Mouse (Mus musculus) olfactory bulb, adult 2 months (tissue): ENCODE measurements around the gene Lhfp. TPM values are rescaled to one million over a fixed set of nuclear protein-coding genes. Genes with fewer than 3 reads are reported as not detected.
"Not testable (repeated sequence)": the region's sequence is repeated elsewhere in the genome, so short reads cannot be mapped to it uniquely, and the experiment has no call there.

Experiments
- H3K27ac ChIP-seq: fragments of 200-500 bp; 2 replicates; pipeline ENCODE4 v1.5.1; 2012; ENCODE audit warnings: low read depth, low read length; ENCODE audit not compliant: insufficient read depth
- H3K4me1 ChIP-seq: fragments of 200-500 bp; 2 replicates; pipeline ENCODE4 v1.6.1; 2012; ENCODE audit warnings: low read length; ENCODE audit not compliant: control insufficient read depth, insufficient read depth
- H3K4me3 ChIP-seq: fragments of 200-500 bp; 2 replicates; pipeline ENCODE4 v1.5.1; 2012; ENCODE audit warnings: mild to moderate bottlenecking, low read depth, low read length, moderate library complexity; ENCODE audit not compliant: insufficient read depth
- CTCF ChIP-seq: fragments of 200-500 bp; IDR thresholded peaks from 2 replicates; pipeline ENCODE4 v1.5.1; 2012; ENCODE audit warnings: low read depth, mild to moderate bottlenecking, low read length, moderate library complexity; ENCODE audit not compliant: insufficient read depth
- POLR2A ChIP-seq: fragments of 200-500 bp; IDR thresholded peaks from 2 replicates; pipeline ENCODE4 v1.6.1; 2012; ENCODE audit warnings: mild to moderate bottlenecking, low read depth, low read length, moderate library complexity; ENCODE audit not compliant: insufficient read depth
- WGBS: fragments of 180-500 bp; shearing (Covaris S2); methylation state at CpG from one replicate; pipeline ENCODE4 v1.1.7; 2018; 5-methylcytosine and 5-hydroxymethylcytosine counted together
- polyA plus RNA-seq: library from polyadenylated mRNA; stranded (reverse); fragments of >200 nt; gene quantifications from 2 replicates; pipeline ENCODE4 v1.2.4, GENCODE M21; 2012; ENCODE audit warnings: low replicate concordance; ENCODE audit not compliant: missing spikeins, insufficient read depth, insufficient read length

The Lhfp gene
- polyA plus RNA-seq, 1 experiment: not detected

DNA sequence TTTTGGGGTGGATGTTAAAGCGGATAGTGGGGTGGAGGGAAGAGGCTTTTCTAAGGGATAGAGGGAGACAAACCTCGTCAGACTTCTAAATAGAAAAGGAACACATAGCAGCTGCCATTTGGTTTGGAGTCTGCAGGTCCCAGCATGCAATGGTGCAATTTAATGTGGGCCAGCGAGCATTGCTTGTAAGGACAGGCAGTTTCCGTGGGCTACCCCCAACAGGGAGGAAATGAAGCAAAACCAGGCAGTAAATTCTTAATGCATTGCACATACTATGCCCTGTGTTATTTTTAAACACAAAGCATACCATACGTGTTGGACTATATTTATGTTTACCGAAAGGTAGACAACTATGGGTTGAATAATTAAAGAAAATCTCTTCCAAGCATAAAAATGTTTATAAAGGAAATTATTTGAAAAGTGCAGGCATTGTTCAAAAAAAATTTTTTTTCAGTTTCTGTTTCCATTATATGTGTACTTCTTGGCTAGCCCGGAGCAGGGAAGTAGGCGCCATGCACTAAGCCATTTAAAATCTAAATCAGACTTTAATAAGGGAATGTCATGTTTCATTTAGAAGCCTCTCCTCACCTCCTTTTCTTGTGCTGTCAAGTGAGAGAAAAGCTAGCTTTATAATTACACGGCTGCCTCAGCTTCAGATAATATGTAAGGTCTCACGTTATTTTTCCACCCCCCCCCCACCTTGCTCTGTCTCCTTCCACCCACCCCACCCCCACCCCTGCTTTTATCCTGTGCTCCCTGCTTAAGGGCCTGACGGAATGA is 67.5 kb downstream of the Lhfp start:
- no peak overlapping the region for H3K27ac ChIP-seq
- 65% methylated on average over 11 of the region's 11 CpGs for WGBS
- TF ChIP-seq POLR2A (no peak), CTCF (no peak)
- no peak overlapping the region for H3K4me3 ChIP-seq
- no peaks in the 10 kb centered on the region for H3K4me1 ChIP-seq

GRCm38 (mm10) chr3:53109879-53110278 is 68.6 kb downstream of the Lhfp start:
- H3K4me1 ChIP-seq: no peaks in the 10 kb centered on the region
- no peak overlapping the region for H3K27ac ChIP-seq
- TF ChIP-seq CTCF (no peak), POLR2A (no peak)
- 51% methylated on average over 3 of the region's 3 CpGs for WGBS
- no peak overlapping the region for H3K4me3 ChIP-seq

- H3K27ac ChIP-seq: no peak overlapping the region
- WGBS: 93% methylated on average over 7 of the region's 7 CpGs
- H3K4me1 ChIP-seq: no peaks in the 10 kb centered on the region
- no peak for TF ChIP-seq POLR2A
- TF ChIP-seq CTCF: no peak
- H3K4me3 ChIP-seq: no peak overlapping the region
Observed at GRCm38 (mm10) chr3:53112048-53112447, 70.7 kb downstream of the Lhfp start.

- WGBS: 72% methylated on average over 5 of the region's 9 CpGs
- H3K4me3 ChIP-seq, H3K4me1 ChIP-seq, H3K27ac ChIP-seq: not testable (repeated sequence)
Observed at GRCm38 (mm10) chr3:53118755-53119154, 77.4 kb downstream of the Lhfp start.

GRCm38 (mm10) chr3:53119978-53120377 is 78.7 kb downstream of the Lhfp start:
- TF ChIP-seq POLR2A (no peak), CTCF (no peak)
- H3K4me1 ChIP-seq: no peaks in the 10 kb centered on the region
- no peak overlapping the region for H3K4me3 ChIP-seq
- no peak overlapping the region for H3K27ac ChIP-seq
- WGBS: 95% methylated on average over 6 of the region's 6 CpGs

GRCm38 (mm10) chr3:53125495-53125894 is 84.2 kb downstream of the Lhfp start:
- Histone ChIP-seq H3K27ac (no peak overlapping the region), H3K4me1 (no peaks in the 10 kb centered on the region), H3K4me3 (no peak overlapping the region)
- TF ChIP-seq CTCF: no peak
- TF ChIP-seq POLR2A: no peak
- WGBS: 72% methylated on average over 8 of the region's 8 CpGs

GRCm38 (mm10) chr3:53138785-53139184 is 97.5 kb downstream of the Lhfp start:
- WGBS: 97% methylated on average over 2 of the region's 2 CpGs

GRCm38 (mm10) chr3:53139205-53139604 is 97.9 kb downstream of the Lhfp start:
- TF ChIP-seq CTCF: no peak
- TF ChIP-seq POLR2A: no peak
- no peak overlapping the region for H3K27ac ChIP-seq
- no peak overlapping the region for H3K4me3 ChIP-seq
- no peaks in the 10 kb centered on the region for H3K4me1 ChIP-seq

More at GRCm38 (mm10) chr3:53138785-53139184, 97.5 kb downstream of the Lhfp start:
- H3K27ac ChIP-seq: no peak overlapping the region
- TF ChIP-seq POLR2A: no peak
- no peak for TF ChIP-seq CTCF
- no peaks in the 10 kb centered on the region for H3K4me1 ChIP-seq
- H3K4me3 ChIP-seq: no peak overlapping the region

DNA sequence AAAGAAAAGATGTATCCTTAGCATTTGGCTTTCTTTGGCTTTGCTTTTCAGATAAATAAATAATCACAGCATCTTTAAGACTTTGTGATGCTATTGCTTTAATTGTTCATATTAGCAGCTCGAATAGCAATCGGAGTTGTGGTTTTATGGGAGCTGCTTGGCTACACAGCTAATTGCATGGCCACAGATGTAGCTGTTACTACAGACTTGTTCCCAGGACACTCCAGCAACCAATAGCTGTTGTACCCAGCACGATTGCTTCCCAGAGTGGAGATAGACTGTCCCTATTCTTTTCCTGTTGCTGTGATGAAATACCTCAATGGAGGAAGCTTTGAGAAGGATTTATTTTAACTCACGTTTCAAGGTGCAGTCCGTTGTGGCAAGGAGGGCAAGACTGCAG is 98.3 kb downstream of the Lhfp start:
- Histone ChIP-seq H3K4me1 (no peaks in the 10 kb centered on the region), H3K27ac (no peak overlapping the region), H3K4me3 (no peak overlapping the region)
- TF ChIP-seq CTCF: no peak
- no peak for TF ChIP-seq POLR2A
- WGBS: 73% methylated on average over 5 of the region's 5 CpGs

GRCm38 (mm10) chr3:53142528-53142927 is 101.2 kb downstream of the Lhfp start:
- H3K27ac ChIP-seq: no peak overlapping the region
- whole genome bisulfite sequencing: 75% methylated on average over 9 of the region's 9 CpGs

More at GRCm38 (mm10) chr3:53142528-53142927, 101.2 kb downstream of the Lhfp start:
- no peak for TF ChIP-seq CTCF
- TF ChIP-seq POLR2A: no peak
- Histone ChIP-seq H3K4me1 (no peaks in the 10 kb centered on the region), H3K4me3 (no peak overlapping the region)
